Mouse (Mus musculus) liver, postnatal 0 days (tissue): ENCODE measurements around the gene Frmd5.

ENCODE experiments used
- CTCF ChIP-seq: sonication (generic); IDR thresholded peaks from 2 replicates; pipeline ENCODE4 v1.5.1; 2016; ENCODE audit warnings: antibody characterized with exemption, low read depth
- EP300 ChIP-seq: IDR thresholded peaks from 2 replicates; pipeline ENCODE4 v1.6.1; 2016; ENCODE audit warnings: antibody characterized with exemption, low read depth, mild to moderate bottlenecking

GRCm38 (mm10) chr2:121574066-121574630, 232.7 kb downstream of the Frmd5 start:
- TF ChIP-seq CTCF = no peak
- no peak for TF ChIP-seq EP300
